Mouse (Mus musculus): ENCODE results near the gene Cmklr1.

- no peak for TF ChIP-seq CTCF (IDR thresholded peaks at IDR 0.05; ENCODE audit: borderline replicate concordance, insufficient read depth, low read depth, low read length)
- TF ChIP-seq POLR2A (IDR thresholded peaks at IDR 0.05; ENCODE audit: borderline replicate concordance, insufficient read depth, low read length) = no peak
Measured at GRCm38 (mm10) chr5:113664629-113665195, 14.5 kb upstream of the Cmklr1 start.
